Mouse (Mus musculus): ENCODE data around the gene Lonp1. TPM values are rescaled to one million over a fixed set of nuclear protein-coding genes. Genes with fewer than 3 reads are reported as not detected.
"Not testable (repeated sequence)": the region's sequence is repeated elsewhere in the genome, so short reads cannot be mapped to it uniquely, and the experiment has no call there.

Lonp1 gene
- total RNA-seq, 4 experiments from 2014 or later = 63.0 to 69.4 (median 67.5) TPM

GRCm38 (mm10) chr17:56625495-56625894 lies 1.2 kb downstream of the Lonp1 start:
- no peak for DNase-seq (ENCODE audit: low spot score in 2 of 2)

- no peak for DNase-seq (ENCODE audit: low spot score in 2 of 2)
These were observed 9.1 kb downstream of the Lonp1 start for GRCm38 (mm10) chr17:56617628-56618027.

GRCm38 (mm10) chr17:56616725-56617124 lies 10.0 kb downstream of the Lonp1 start:
- no peak for DNase-seq (ENCODE audit: low spot score in 2 of 2)

- no peak for DNase-seq (ENCODE audit: low spot score in 2 of 2)
These were observed 10.9 kb downstream of the Lonp1 start for GRCm38 (mm10) chr17:56615792-56616191.

- no peak for DNase-seq (ENCODE audit: low spot score in 2 of 2)
These were observed 11.4 kb downstream of the Lonp1 start for GRCm38 (mm10) chr17:56615136-56615784.

- no peak for DNase-seq (ENCODE audit: low spot score in 2 of 2)
These were observed 12.1 kb downstream of the Lonp1 start for GRCm38 (mm10) chr17:56614391-56615135.

- not testable (repeated sequence) for DNase-seq (ENCODE audit: low spot score in 2 of 2)
These were observed 12.8 kb downstream of the Lonp1 start for GRCm38 (mm10) chr17:56613893-56614292.

- peak; percentile 89 to 93 for DNase-seq (ENCODE audit: low spot score in 2 of 2)
These were observed 13.3 kb downstream of the Lonp1 start, which contains the start of gene Rpl36 for GRCm38 (mm10) chr17:56613236-56613844. Gene Rpl36, plus strand, starts transcription at chr17:56613416.

GRCm38 (mm10) chr17:56612565-56612939 lies 14.1 kb downstream of the Lonp1 start:
- DNase-seq (ENCODE audit: low spot score in 2 of 2) = not testable (repeated sequence)

- DNase-seq (ENCODE audit: low spot score in 2 of 2) = no peak
These were observed 14.7 kb downstream of the Lonp1 start for GRCm38 (mm10) chr17:56611861-56612564.

- DNase-seq (ENCODE audit: low spot score in 2 of 2) = no peak
These were observed 15.4 kb downstream of the Lonp1 start for GRCm38 (mm10) chr17:56611323-56611722.

GRCm38 (mm10) chr17:56609452-56610171 lies 17.1 kb downstream of the Lonp1 start, which contains the start of gene 2410015M20Rik:
Gene 2410015M20Rik, minus strand, starts transcription at chr17:56609771.
- DNase-seq (ENCODE audit: low spot score in 2 of 2) = peak; percentile 95

GRCm38 (mm10) chr17:56608699-56609098 lies 18.0 kb downstream of the Lonp1 start:
- no peak for DNase-seq (ENCODE audit: low spot score in 2 of 2)

GRCm38 (mm10) chr17:56607521-56608062 lies 19.1 kb downstream of the Lonp1 start:
- no peak for DNase-seq (ENCODE audit: low spot score in 2 of 2)

GRCm38 (mm10) chr17:56605431-56605830 lies 21.3 kb downstream of the Lonp1 start:
- DNase-seq (ENCODE audit: low spot score in 2 of 2) = no peak

- DNase-seq (ENCODE audit: low spot score in 2 of 2) = no peak
These were observed 22.3 kb downstream of the Lonp1 start for GRCm38 (mm10) chr17:56604422-56604821.

GRCm38 (mm10) chr17:56604070-56604380 lies 22.7 kb downstream of the Lonp1 start:
- DNase-seq (ENCODE audit: low spot score in 2 of 2) = no peak

GRCm38 (mm10) chr17:56603186-56604069 lies 23.3 kb downstream of the Lonp1 start:
- no peak for DNase-seq (ENCODE audit: low spot score in 2 of 2)

GRCm38 (mm10) chr17:56593527-56594271 lies 33.0 kb downstream of the Lonp1 start:
- no peak for DNase-seq (ENCODE audit: low spot score in 2 of 2)
